Mouse (Mus musculus) forebrain, embryonic 13.5 days (tissue): ENCODE measurements around the gene Hnrnpa1. TPM values are rescaled to one million over a fixed set of nuclear protein-coding genes. Genes with fewer than 3 reads are reported as not detected.
"Not testable (repeated sequence)": the region's sequence is repeated elsewhere in the genome, so short reads cannot be mapped to it uniquely, and the experiment has no call there.

Source experiments
- ATAC-seq: fragments of 200-750 bp; cut with Nextera tagmentation; 2 replicates; pipeline ENCODE4 v1.8.0; 2017
- H3K27ac ChIP-seq: fragments of 300-500 bp; sonication (generic); 2 replicates; pipeline ENCODE4 v1.5.1; 2015; ENCODE audit warnings: inconsistent platforms, mild to moderate bottlenecking, moderate library complexity
- H3K27me3 ChIP-seq: fragments of 300-500 bp; sonication (generic); 2 replicates; pipeline ENCODE4 v1.6.1; 2015; ENCODE audit warnings: mild to moderate bottlenecking, inconsistent platforms
- H3K36me3 ChIP-seq: fragments of 300-500 bp; sonication (generic); 2 replicates; pipeline ENCODE4 v1.6.1; 2015; ENCODE audit warnings: mild to moderate bottlenecking, inconsistent platforms; ENCODE audit not compliant: poor library complexity, severe bottlenecking
- H3K4me1 ChIP-seq: fragments of 300-500 bp; sonication (generic); 2 replicates; pipeline ENCODE4 v1.6.1; 2015; ENCODE audit warnings: inconsistent platforms
- H3K4me2 ChIP-seq: fragments of 300-500 bp; sonication (generic); 2 replicates; pipeline ENCODE4 v1.6.1; 2015; ENCODE audit warnings: inconsistent platforms, mild to moderate bottlenecking, moderate library complexity
- H3K4me3 ChIP-seq: fragments of 300-500 bp; sonication (generic); 2 replicates; pipeline ENCODE4 v1.5.1; 2015; ENCODE audit warnings: mild to moderate bottlenecking, inconsistent platforms
- H3K9ac ChIP-seq: fragments of 300-500 bp; sonication (generic); 2 replicates; pipeline ENCODE4 v1.6.1; 2015; ENCODE audit warnings: mild to moderate bottlenecking, inconsistent platforms
- H3K9me3 ChIP-seq: fragments of 300-500 bp; sonication (generic); replicated peaks from 2 replicates; pipeline ENCODE4 v1.6.1; 2016; ENCODE audit warnings: inconsistent platforms
- WGBS: fragments of 180-500 bp; shearing (Covaris S2); methylation state at CpG from one replicate; pipeline ENCODE4 v1.1.7; 2015; 5-methylcytosine and 5-hydroxymethylcytosine counted together
- polyA plus RNA-seq: library from polyadenylated mRNA; unstranded; fragments of >200 nt; fragmentation: Nextera tagmentation; extraction: Ambion mirVana; gene quantifications from 2 replicates; pipeline ENCODE4 v1.2.1, GENCODE M21; 2015

Hnrnpa1 gene
- polyA plus RNA-seq, 1 experiment from 2014 or later, result 1,385 TPM

- no peak for ATAC-seq
- Histone ChIP-seq H3K4me2 (peak within 1 kb of the TSS; percentile 24; the same call in 1 of the 2 replicates), H3K4me3 (no peak within 1 kb of the TSS), H3K4me1 (peaks cover 8% of the 10 kb centered on the region), H3K36me3 (no peaks in the 10 kb centered on the region), H3K27me3 (peaks cover 27% of the 10 kb centered on the region), H3K9ac (0 out of 2 replicates have a peak within 1 kb of the TSS, but pooled peaks have one; percentile 34), H3K27ac (no peak within 1 kb of the TSS), H3K9me3 (no peaks in the 10 kb centered on the region)
- 15% methylated on average over 15 of the region's 15 CpGs for WGBS
These were observed 17.8 kb downstream of the Hnrnpa1 start, which contains the start of gene Nfe2 for GRCm38 (mm10) chr15:103257790-103258728. Gene Nfe2 (minus strand): TSS chr15:103258403.

GRCm38 (mm10) chr15:103259162-103259561, 18.9 kb downstream of the Hnrnpa1 start:
- Histone ChIP-seq H3K9ac (no peak overlapping the region), H3K9me3 (no peaks in the 10 kb centered on the region), H3K4me3 (no peak overlapping the region), H3K4me1 (peaks cover 8% of the 10 kb centered on the region), H3K27ac (no peak overlapping the region), H3K27me3 (peaks cover 20% of the 10 kb centered on the region), H3K4me2 (no peak overlapping the region), H3K36me3 (no peaks in the 10 kb centered on the region)
- ATAC-seq, result no peak
- 85% methylated on average over 5 of the region's 5 CpGs for WGBS

- no peak overlapping the region for H3K4me3 ChIP-seq
- H3K27ac ChIP-seq, result no peak overlapping the region
- no peaks in the 10 kb centered on the region for H3K9me3 ChIP-seq
- H3K4me1 ChIP-seq, result peaks cover 4% of the 10 kb centered on the region
- no peak overlapping the region for H3K4me2 ChIP-seq
- H3K36me3 ChIP-seq, result no peaks in the 10 kb centered on the region
- WGBS, result 72% methylated on average over 1 of the region's 1 CpGs
- H3K9ac ChIP-seq, result no peak overlapping the region
- H3K27me3 ChIP-seq, result peaks cover 12% of the 10 kb centered on the region
- ATAC-seq, result no peak
These were observed 19.8 kb downstream of the Hnrnpa1 start for GRCm38 (mm10) chr15:103259989-103260388.

- no peak overlapping the region for H3K4me2 ChIP-seq
- 95% methylated on average over 2 of the region's 2 CpGs for WGBS
These were observed 24.6 kb downstream of the Hnrnpa1 start for GRCm38 (mm10) chr15:103264794-103265193.

GRCm38 (mm10) chr15:103268903-103269302, 28.7 kb downstream of the Hnrnpa1 start:
- no peak overlapping the region for H3K4me2 ChIP-seq
- H3K36me3 ChIP-seq, result no peaks in the 10 kb centered on the region
- 83% methylated on average over 4 of the region's 4 CpGs for WGBS
- no peak overlapping the region for H3K4me3 ChIP-seq
- H3K27me3 ChIP-seq, result no peaks in the 10 kb centered on the region
- H3K27ac ChIP-seq, result no peak overlapping the region
- no peak overlapping the region for H3K9ac ChIP-seq
- H3K9me3 ChIP-seq, result no peaks in the 10 kb centered on the region
- ATAC-seq, result no peak
- H3K4me1 ChIP-seq, result peaks cover 8% of the 10 kb centered on the region

More at GRCm38 (mm10) chr15:103264794-103265193, 24.6 kb downstream of the Hnrnpa1 start:
- H3K27ac ChIP-seq, result no peak overlapping the region
- H3K27me3 ChIP-seq, result no peaks in the 10 kb centered on the region
- no peak overlapping the region for H3K4me3 ChIP-seq
- no peaks in the 10 kb centered on the region for H3K4me1 ChIP-seq
- H3K9ac ChIP-seq, result no peak overlapping the region
- no peaks in the 10 kb centered on the region for H3K36me3 ChIP-seq
- ATAC-seq, result no peak
- H3K9me3 ChIP-seq, result no peaks in the 10 kb centered on the region

- peak within 1 kb of the TSS; percentile 63 for H3K4me2 ChIP-seq
- H3K36me3 ChIP-seq, result no peaks in the 10 kb centered on the region
- peak within 1 kb of the TSS; percentile 40; the same call in 1 of the 2 replicates for H3K27ac ChIP-seq
- under 1% methylated on average over 38 of the region's 38 CpGs for WGBS
- H3K4me3 ChIP-seq, result peak within 1 kb of the TSS; percentile 88
- H3K9me3 ChIP-seq, result no peaks in the 10 kb centered on the region
- H3K4me1 ChIP-seq, result peaks cover 17% of the 10 kb centered on the region
- peak within 1 kb of the TSS; percentile 84 for H3K9ac ChIP-seq
- H3K27me3 ChIP-seq, result no peaks in the 10 kb centered on the region
- ATAC-seq, result peak; percentile 99
These were observed 32.4 kb downstream of the Hnrnpa1 start, which contains the start of gene Copz1 for GRCm38 (mm10) chr15:103272419-103273279. Gene Copz1 (plus strand): TSS chr15:103272714.

GRCm38 (mm10) chr15:103275943-103276342, 35.7 kb downstream of the Hnrnpa1 start:
- not testable (repeated sequence) for H3K36me3 ChIP-seq, H3K9ac ChIP-seq, H3K27ac ChIP-seq, H3K4me2 ChIP-seq, H3K27me3 ChIP-seq, H3K9me3 ChIP-seq, ATAC-seq, H3K4me3 ChIP-seq
- H3K4me1 ChIP-seq, result peaks cover 20% of the 10 kb centered on the region
- 92% methylated on average over 3 of the region's 3 CpGs for WGBS

- Histone ChIP-seq H3K9ac (no peak overlapping the region), H3K4me1 (peaks cover 20% of the 10 kb centered on the region), H3K9me3 (no peaks in the 10 kb centered on the region), H3K4me2 (no peak overlapping the region), H3K27ac (no peak overlapping the region), H3K4me3 (no peak overlapping the region), H3K36me3 (no peaks in the 10 kb centered on the region), H3K27me3 (no peaks in the 10 kb centered on the region)
- ATAC-seq, result no peak
- WGBS, result 78% methylated on average over 7 of the region's 7 CpGs
These were observed 37.7 kb downstream of the Hnrnpa1 start for GRCm38 (mm10) chr15:103277949-103278348.

- H3K27me3 ChIP-seq, result no peaks in the 10 kb centered on the region
- no peak overlapping the region for H3K4me2 ChIP-seq
- no peak overlapping the region for H3K27ac ChIP-seq
- H3K9me3 ChIP-seq, result no peaks in the 10 kb centered on the region
- WGBS, result 58% methylated on average over 3 of the region's 3 CpGs
- no peak overlapping the region for H3K4me3 ChIP-seq
- no peak for ATAC-seq
- no peak overlapping the region for H3K9ac ChIP-seq
- H3K36me3 ChIP-seq, result no peaks in the 10 kb centered on the region
- H3K4me1 ChIP-seq, result peaks cover 7% of the 10 kb centered on the region
These were observed 39.5 kb downstream of the Hnrnpa1 start for GRCm38 (mm10) chr15:103279750-103280149.

- H3K4me1 ChIP-seq, result peaks cover 18% of the 10 kb centered on the region
- no peak overlapping the region for H3K4me2 ChIP-seq
- no peak for ATAC-seq
- H3K27ac ChIP-seq, result no peak overlapping the region
- no peak overlapping the region for H3K4me3 ChIP-seq
- no peaks in the 10 kb centered on the region for H3K27me3 ChIP-seq
- H3K9ac ChIP-seq, result no peak overlapping the region
- 74% methylated on average over 3 of the region's 3 CpGs for WGBS
- no peaks in the 10 kb centered on the region for H3K9me3 ChIP-seq
- no peaks in the 10 kb centered on the region for H3K36me3 ChIP-seq
These were observed 40.7 kb downstream of the Hnrnpa1 start for GRCm38 (mm10) chr15:103280817-103281464.

- no peak overlapping the region for H3K4me2 ChIP-seq
- no peak overlapping the region for H3K4me3 ChIP-seq
- no peaks in the 10 kb centered on the region for H3K9me3 ChIP-seq
- no peaks in the 10 kb centered on the region for H3K27me3 ChIP-seq
- H3K36me3 ChIP-seq, result no peaks in the 10 kb centered on the region
- WGBS, result 92% methylated on average over 3 of the region's 3 CpGs
- peaks cover 22% of the 10 kb centered on the region for H3K4me1 ChIP-seq
- H3K9ac ChIP-seq, result no peak overlapping the region
- H3K27ac ChIP-seq, result no peak overlapping the region
- ATAC-seq, result no peak
These were observed 41.4 kb downstream of the Hnrnpa1 start for GRCm38 (mm10) chr15:103281465-103282205.
